Mouse (Mus musculus): ENCODE results near the gene Tbc1d22a. TPM values are rescaled to one million over a fixed set of nuclear protein-coding genes. Genes with fewer than 3 reads are reported as not detected.
A peak's percentile ranks its signal among the peaks of the same experiment; 100 is the strongest.

The Tbc1d22a gene
- total RNA-seq, 4 experiments from 2014 or later, result 32.9 to 34.3 (median 33.8) TPM

GRCm38 (mm10) chr15:86439015-86439796 is 224.9 kb downstream of the Tbc1d22a start:
- no peak for DNase-seq (ENCODE audit: low spot score in 2 of 2)

GRCm38 (mm10) chr15:86444271-86444670 is 230.0 kb downstream of the Tbc1d22a start:
- DNase-seq (ENCODE audit: low spot score in 2 of 2), result no peak

DNA sequence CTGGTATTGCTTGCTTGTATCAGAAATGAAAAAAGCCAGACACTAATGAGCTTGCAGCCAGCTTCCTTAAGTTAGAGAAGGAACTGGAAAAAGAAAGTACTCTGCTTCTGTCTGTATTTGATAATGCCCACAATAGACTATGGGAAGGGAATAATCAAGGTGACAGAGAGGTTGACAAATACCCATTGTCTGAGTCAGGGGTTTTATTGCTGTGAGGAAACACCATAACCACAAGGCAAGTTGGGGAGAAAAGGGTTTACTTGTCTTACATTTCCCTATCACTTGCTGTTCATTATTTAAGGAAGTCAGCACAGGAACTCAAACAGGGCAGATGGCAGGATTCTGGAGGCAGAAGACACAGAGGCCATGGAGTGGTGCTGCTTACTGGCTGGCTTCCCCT is 231.8 kb downstream of the Tbc1d22a start:
- DNase-seq (ENCODE audit: low spot score in 2 of 2), result no peak

DNA sequence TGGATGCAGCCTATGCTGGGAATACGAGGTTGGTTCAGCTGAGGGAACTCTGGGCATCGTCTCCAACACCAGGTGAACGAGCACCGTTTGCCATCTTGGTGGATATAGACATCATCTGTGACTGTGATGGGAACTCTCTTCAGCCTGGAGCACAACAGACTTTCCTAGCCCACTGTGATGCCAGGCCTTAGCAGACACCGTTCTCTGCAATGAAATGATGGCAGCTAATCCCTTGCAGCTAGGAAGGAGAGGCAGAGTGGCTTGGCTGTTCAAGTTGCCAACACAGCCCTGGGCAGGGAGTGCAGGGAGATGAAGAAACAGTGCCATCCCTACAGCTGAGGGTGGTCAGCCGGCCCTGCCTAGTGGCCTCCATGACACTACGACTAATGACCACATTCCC is 233.0 kb downstream of the Tbc1d22a start:
- DNase-seq (ENCODE audit: low spot score in 2 of 2), result no peak

- DNase-seq (ENCODE audit: low spot score in 2 of 2), result no peak
Measured at GRCm38 (mm10) chr15:86449236-86449635, 235.0 kb downstream of the Tbc1d22a start.

DNA sequence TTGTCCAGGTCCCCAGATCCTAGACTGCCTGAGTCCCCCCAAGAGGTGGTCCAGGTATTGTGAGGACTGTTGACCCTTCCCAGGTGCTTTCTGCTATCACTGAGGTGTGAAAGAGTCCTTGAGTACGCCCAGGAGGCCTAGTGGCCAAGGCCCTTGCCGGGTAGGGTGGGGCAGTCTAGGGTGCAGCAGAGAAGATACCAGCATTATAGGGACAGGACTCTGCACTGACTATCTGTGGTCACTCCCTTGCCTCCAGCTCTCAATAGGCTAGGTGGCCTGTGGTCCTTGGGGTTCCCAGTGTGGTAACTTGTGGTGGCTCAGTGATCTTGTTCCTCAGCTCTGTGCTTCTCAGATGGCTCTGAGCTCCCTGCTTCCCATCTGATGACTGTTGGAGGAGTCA is 235.5 kb downstream of the Tbc1d22a start:
- no peak for DNase-seq (ENCODE audit: low spot score in 2 of 2)

DNA sequence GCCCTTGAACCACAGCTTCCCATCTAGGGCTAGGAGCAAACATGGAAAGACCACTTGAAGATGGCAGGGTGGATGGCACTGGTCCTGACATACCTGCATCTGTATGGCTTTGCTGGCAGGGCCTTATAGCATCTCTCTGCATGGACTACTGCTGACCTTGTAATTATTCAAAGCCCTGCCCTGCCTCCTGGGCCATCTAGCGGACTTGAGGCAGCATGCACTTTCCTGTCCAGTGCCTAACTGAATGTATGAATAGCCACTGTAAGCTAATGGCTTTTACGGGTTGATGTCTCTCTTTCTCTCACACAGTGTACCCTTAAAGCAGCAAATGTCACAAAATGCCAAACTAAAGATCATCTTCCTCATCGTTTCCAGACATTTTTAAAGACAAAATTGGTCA is 245.2 kb downstream of the Tbc1d22a start:
- no peak for DNase-seq (ENCODE audit: low spot score in 2 of 2)

GRCm38 (mm10) chr15:86462636-86463035 is 248.4 kb downstream of the Tbc1d22a start:
- no peak for DNase-seq (ENCODE audit: low spot score in 2 of 2)

DNA sequence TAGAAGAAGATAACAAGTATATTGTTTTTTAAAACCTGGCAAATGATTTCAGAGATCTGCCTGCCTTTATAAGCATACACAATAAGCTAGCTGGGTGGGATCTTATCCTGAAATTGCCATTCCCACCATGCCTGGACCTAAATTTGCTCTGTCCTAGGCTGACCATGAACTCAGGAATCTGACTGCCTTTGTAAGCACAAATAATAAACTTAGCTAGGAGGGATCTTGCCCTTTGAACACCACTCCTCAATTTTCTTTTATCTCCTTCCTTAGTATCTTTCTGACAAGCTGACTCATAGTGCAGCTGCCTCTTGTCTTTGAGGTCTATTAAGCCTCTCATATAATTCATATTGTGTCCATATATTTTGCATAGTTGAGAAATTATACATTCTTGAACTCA is 253.8 kb downstream of the Tbc1d22a start:
- DNase-seq (ENCODE audit: low spot score in 2 of 2), result no peak

DNA sequence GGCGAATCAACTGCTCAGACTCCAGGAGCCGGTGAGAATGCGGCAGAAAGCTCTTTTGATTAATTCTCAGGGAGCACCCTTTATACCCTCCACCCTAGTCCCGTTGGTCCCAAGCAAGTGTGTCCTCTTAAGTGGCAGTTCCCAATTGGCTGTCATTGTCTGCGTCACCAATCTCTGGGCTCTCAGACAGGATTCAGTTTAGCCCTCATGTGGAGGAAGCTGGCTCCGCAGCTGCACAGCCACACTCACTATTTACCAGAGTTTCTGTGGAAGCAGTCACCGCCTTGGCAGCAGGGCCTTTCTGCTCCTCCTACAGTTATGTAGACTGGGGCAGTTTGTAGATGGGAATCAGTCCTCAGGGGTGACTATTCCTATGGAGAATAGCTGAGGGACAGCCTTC is 256.9 kb downstream of the Tbc1d22a start:
- peak in 1 of 2 experiments; percentile 29 for DNase-seq (ENCODE audit: low spot score in 2 of 2)

GRCm38 (mm10) chr15:86473473-86473872 is 259.2 kb downstream of the Tbc1d22a start:
- DNase-seq (ENCODE audit: low spot score in 2 of 2), result no peak

DNA sequence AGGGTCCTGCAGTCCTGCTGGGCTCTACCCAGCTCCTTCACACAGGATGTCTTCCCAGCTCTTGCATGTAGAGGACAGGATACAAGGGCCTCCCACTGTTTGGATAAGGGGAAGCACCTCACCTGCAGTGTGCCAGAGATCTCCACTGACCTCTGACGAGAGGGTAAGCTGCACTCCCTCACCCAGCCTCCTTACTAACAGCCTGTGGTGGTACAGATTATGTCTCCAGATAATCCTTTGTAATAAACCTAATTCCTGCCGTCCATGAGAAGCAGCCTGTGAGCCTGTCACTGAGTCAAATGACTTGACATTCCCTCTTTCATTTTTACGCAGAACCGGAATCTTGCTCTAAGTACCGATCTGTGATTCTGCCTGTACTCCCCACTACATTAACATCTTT is 260.7 kb downstream of the Tbc1d22a start:
- no peak for DNase-seq (ENCODE audit: low spot score in 2 of 2)

DNA sequence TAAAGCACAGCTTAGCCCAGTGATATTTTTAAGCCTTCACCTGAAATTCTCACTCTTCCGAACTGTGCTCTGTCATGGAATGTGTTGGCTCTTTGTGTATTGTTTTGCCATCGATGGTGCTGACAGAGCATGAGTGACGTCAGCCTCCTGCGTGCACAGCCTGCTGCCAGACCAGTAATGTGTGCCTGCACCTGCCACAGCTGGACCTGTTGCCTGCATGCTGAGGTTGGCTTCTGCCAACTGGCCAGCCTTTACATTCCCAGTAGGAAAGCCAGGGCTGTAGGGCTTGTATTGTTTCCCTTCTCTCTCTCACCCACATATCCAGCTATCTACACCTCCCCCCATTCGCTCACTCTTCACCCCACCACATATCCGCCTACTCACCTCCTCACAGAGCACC is 262.2 kb downstream of the Tbc1d22a start:
- DNase-seq (ENCODE audit: low spot score in 2 of 2), result peak in 1 of 2 experiments; percentile 41

- no peak for DNase-seq (ENCODE audit: low spot score in 2 of 2)
Measured at GRCm38 (mm10) chr15:86477032-86477431, 262.8 kb downstream of the Tbc1d22a start.

GRCm38 (mm10) chr15:86477471-86477992 is 263.3 kb downstream of the Tbc1d22a start:
- DNase-seq (ENCODE audit: low spot score in 2 of 2), result no peak

GRCm38 (mm10) chr15:86478685-86479502 is 264.6 kb downstream of the Tbc1d22a start:
- no peak for DNase-seq (ENCODE audit: low spot score in 2 of 2)

DNA sequence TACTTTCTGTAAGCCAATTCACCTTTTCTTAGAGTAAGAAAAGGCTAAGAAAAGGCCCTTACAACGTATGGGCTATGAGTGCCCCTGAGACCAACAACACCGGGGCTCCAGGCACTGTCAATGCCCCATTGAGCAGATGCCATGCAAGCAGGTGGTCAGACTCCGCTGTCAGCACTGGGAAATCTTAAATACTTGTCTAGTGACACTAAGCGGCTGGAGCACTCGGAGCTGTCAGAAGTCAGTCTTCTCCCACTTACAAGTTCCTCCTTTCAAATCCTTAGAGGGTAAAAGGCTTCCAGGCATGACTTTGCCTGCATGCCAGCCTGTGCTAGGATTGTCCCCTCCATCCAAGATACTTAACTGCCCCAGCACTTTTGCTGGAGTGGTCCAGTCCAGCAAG is 268.1 kb downstream of the Tbc1d22a start:
- no peak for DNase-seq (ENCODE audit: low spot score in 2 of 2)

DNA sequence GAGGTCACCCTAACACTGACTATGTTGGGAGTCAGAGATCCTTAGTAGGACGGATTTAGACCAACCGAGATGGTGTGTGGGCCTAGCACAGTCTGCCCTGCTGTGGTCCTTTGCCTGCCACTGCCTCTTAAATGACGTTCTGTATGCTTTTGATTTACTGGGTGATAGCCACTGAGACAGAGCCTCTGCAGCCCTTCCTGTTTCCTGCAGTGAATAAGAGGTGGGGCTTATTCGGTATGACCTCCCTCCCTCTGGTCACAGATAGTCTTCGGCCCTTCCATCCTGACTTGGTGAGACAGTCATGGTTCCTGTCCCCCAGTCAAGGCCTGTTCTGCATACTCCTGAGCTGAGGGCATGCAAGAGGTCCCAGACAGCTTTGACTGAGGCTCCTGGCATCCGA is 271.6 kb downstream of the Tbc1d22a start:
- DNase-seq (ENCODE audit: low spot score in 2 of 2), result no peak

- DNase-seq (ENCODE audit: low spot score in 2 of 2), result peak in 1 of 2 experiments; percentile 45
Measured at GRCm38 (mm10) chr15:86487359-86487758, 273.1 kb downstream of the Tbc1d22a start.

DNA sequence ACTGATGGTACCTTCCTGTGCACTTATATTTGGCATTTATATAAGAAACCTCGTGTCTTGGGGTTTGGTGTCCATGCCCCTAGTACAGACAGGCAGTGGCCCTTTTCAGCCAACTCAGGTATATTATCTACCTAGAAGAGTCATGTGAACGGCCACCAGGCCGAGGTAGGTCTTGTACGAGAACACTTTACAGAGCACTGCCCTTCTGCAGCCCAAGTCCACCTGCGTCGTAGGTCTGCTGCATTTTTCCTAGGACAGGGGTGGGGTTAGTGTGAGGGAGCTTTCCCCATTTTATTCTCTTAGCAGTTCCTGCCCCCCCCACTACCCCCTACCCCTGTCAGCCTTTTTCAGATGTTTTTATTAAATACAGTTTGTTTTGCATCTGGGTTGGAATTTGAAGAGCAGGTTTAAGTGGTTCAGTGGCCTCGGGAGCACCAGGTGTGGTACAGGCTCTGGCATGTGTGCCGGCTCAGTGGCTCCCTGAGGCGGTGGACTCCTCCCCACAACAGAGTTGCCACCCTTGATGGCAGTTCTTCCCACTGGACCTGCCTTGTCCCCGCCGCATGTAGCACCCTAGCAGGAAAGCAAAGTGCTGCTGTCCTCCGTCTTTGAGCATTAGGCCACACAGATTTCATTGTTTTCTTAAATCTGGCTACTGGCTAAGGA is 277.3 kb downstream of the Tbc1d22a start:
- DNase-seq (ENCODE audit: low spot score in 2 of 2), result no peak

DNA sequence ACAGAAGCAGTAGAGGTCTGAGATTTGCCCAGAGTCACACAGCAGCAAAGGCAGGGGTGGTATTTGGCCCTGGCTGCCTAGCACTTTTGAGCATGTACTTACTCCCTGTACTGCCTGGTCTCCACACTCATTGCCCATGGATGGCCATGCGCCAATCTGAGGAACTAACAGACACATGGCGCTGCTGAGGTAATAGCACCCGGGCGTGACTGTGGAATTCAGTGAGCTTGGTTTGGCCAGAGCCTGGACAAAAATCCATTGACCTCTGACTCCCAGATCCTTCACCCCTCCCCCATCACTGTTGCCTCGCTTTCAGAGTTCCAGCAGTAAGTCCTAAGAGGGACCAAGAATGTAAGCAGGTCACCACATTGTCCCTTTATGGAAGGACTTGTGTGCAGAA is 278.4 kb downstream of the Tbc1d22a start:
- DNase-seq (ENCODE audit: low spot score in 2 of 2), result no peak

GRCm38 (mm10) chr15:86496209-86496608 is 281.9 kb downstream of the Tbc1d22a start:
- no peak for DNase-seq (ENCODE audit: low spot score in 2 of 2)
